Mouse (Mus musculus): ENCODE results near the gene Neu2.

DNA sequence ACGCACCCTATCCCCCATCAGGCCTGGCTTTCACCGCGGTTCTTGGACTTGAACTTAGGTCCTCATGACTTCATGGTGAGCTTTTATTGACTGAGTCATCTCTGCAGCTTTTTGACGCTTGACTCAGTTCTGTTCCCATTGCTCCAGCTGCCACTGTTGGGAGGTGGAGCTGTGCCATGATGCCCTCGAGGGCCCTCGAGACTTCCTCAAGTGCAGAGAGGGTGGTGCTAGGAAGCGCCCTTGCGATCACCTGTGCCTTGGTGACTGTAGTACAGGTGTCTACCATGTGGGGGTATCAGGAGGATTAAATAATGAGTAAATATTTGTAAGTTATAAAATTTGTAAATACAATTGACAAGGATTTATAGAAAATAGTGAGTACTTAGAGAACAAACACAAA, 80.3 kb downstream of the Neu2 start:
- TF ChIP-seq CTCF (IDR thresholded peaks at IDR 0.05; ENCODE audit: borderline replicate concordance, insufficient read depth, low read depth, low read length) (no peak), POLR2A (IDR thresholded peaks at IDR 0.05; ENCODE audit: borderline replicate concordance, insufficient read depth, low read length) (no peak)
